Mouse (Mus musculus) liver, embryonic 16.5 days (tissue): Measurements from ENCODE around the gene Abcb8. TPM values are rescaled to one million over a fixed set of nuclear protein-coding genes. Genes with fewer than 3 reads are reported as not detected.

Source experiments
- ATAC-seq: fragments of 200-750 bp; cut with Nextera tagmentation; 2 replicates; pipeline ENCODE4 v1.8.0; 2017; ENCODE audit warnings: low read depth, mild to moderate bottlenecking, moderate number of reproducible peaks, moderate library complexity
- H3K27ac ChIP-seq: fragments of 300-500 bp; sonication (generic); 2 replicates; pipeline ENCODE4 v1.5.1; 2014; ENCODE audit warnings: mild to moderate bottlenecking, low read length
- H3K27me3 ChIP-seq: fragments of 300-500 bp; sonication (generic); 2 replicates; pipeline ENCODE4 v1.6.1; 2014; ENCODE audit warnings: low read depth, low read length, mixed read lengths; ENCODE audit not compliant: control insufficient read depth, insufficient read depth
- H3K36me3 ChIP-seq: fragments of 300-500 bp; sonication (generic); 2 replicates; pipeline ENCODE4 v1.6.1; 2014; ENCODE audit warnings: mild to moderate bottlenecking; ENCODE audit not compliant: control insufficient read depth, insufficient read depth
- H3K4me1 ChIP-seq: fragments of 300-500 bp; sonication (generic); 2 replicates; pipeline ENCODE4 v1.6.1; 2014; ENCODE audit warnings: low read depth, low read length, mixed read lengths; ENCODE audit not compliant: control insufficient read depth
- H3K4me2 ChIP-seq: fragments of 300-500 bp; sonication (generic); 2 replicates; pipeline ENCODE4 v1.6.1; 2014; ENCODE audit warnings: low read depth, low read length, mixed read lengths
- H3K4me3 ChIP-seq: fragments of 300-500 bp; sonication (generic); 2 replicates; pipeline ENCODE4 v1.5.1; 2014; ENCODE audit warnings: low read depth, mild to moderate bottlenecking, low read length
- H3K9ac ChIP-seq: fragments of 300-500 bp; sonication (generic); 2 replicates; pipeline ENCODE4 v1.6.1; 2014; ENCODE audit warnings: low read depth, low read length
- H3K9me3 ChIP-seq: fragments of 300-500 bp; sonication (generic); replicated peaks from 2 replicates; pipeline ENCODE4 v1.6.1; 2016; ENCODE audit warnings: low read length; ENCODE audit not compliant: control insufficient read depth
- WGBS: fragments of 180-500 bp; shearing (Covaris S2); extraction: QIAGEN DNeasy Blood & Tissue Kit; methylation state at CpG from one replicate; pipeline ENCODE4 v1.1.7; 2014; ENCODE audit not compliant: insufficient replicate concordance; 5-methylcytosine and 5-hydroxymethylcytosine counted together
- polyA plus RNA-seq: library from polyadenylated mRNA; unstranded; fragments of >200 nt; fragmentation: Nextera tagmentation; extraction: Ambion mirVana; gene quantifications from 2 replicates; pipeline ENCODE4 v1.2.1, GENCODE M21; 2015

The Abcb8 gene
- polyA plus RNA-seq, 1 experiment from 2014 or later: 29.6 TPM

DNA sequence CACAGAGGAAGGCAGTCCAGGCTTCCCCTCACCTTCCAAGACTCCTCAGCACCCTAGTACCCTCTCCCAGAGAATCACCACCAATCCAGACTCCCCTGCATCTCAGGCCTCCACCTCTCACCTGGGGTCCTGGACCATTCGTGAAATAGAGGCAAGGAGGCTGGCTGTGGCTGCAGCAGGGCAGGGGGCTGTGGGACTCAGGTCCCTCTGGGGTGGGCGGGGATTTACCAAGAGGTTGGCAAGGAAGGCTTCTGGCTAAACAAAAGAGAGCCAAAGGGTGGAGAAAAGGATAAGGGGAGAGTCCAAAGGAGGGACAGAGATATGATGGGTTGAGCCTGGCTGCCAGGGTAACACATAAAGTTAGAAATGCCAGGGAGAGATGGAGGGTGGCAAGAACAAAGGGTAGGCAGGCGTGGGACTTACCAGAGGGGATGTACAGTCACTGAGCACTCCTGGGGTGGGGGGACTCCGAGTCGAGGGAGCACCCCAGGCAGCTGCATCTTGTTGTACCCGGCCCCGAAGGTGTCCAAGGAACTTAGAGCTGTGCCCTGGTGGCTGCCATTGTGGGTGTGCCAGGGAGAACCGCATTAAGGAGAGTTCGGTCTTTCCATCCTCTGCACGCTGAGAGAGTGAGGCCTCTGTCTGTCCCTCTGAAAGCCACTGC lies 7.4 kb upstream of the Abcb8 start:
- H3K4me1 ChIP-seq: peaks cover 29% of the 10 kb centered on the region

DNA sequence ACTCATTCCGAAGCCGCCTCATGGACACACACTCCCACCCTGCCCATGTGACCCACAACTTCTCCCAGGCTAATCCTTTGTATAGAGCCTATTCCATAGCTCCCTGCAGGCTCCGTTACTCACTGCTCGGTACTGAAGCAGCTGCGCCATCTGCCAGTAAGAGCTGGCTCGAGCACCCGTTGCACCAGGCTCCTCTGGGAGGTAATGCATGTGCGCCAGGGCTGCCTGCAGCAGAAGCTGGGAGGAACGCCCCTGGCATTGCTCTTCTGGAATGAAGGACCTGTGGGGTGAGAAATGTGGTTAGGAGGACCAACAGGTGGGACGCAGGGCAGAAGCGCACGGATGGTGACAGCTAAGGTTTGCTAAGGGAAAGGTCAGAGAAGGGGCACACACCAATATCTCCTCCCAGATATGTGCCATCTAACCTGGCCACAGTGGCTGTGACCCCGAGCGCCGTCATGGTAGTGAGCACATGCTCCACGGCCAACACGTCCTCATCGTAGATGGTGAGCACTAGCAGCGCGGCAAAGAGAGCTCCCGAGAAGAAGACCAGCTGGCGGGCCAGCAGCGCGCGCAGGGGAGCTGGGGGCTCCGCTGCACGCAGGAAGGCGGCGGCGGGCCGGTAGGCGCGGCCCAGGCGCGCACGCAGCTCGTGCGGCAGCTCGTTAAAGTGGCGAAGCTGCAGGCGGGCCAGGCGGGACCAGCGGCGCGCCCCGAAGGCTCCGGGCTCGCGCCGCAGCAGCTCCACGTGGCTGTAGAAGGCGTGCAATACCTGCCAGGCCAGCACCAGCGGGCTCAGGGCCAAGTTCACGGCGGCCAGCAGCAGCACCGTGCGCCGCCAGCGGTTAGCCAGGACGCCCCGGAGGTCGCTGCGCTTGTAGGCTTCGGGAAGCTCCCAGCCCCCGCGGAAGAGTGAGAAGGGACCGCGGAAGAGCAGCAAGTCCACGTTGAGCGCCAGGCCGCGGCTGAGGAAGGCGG lies 5.9 kb upstream of the Abcb8 start:
- Histone ChIP-seq H3K27me3 (peaks cover 25% of the 10 kb centered on the region), H3K4me3 (peak overlapping the region; percentile 41), H3K9ac (peak overlapping the region; percentile 54), H3K4me2 (peak overlapping the region; percentile 76), H3K36me3 (no peaks in the 10 kb centered on the region), H3K9me3 (no peaks in the 10 kb centered on the region), H3K27ac (no peak overlapping the region), H3K4me1 (peaks cover 29% of the 10 kb centered on the region)
- 1% methylated on average over 73 of the region's 73 CpGs for WGBS
- peak; percentile 28 for ATAC-seq

More for the DNA sequence above, 7.4 kb upstream of the Abcb8 start:
- Histone ChIP-seq H3K36me3 (no peaks in the 10 kb centered on the region), H3K4me2 (no peak overlapping the region), H3K27me3 (peaks cover 25% of the 10 kb centered on the region), H3K4me3 (no peak overlapping the region), H3K27ac (no peak overlapping the region), H3K9ac (no peak overlapping the region), H3K9me3 (no peaks in the 10 kb centered on the region)
- WGBS: 71% methylated on average over 10 of the region's 10 CpGs
- ATAC-seq: no peak

GRCm38 (mm10) chr5:24388246-24388915 lies 5.1 kb upstream of the Abcb8 start:
- H3K36me3 ChIP-seq: no peaks in the 10 kb centered on the region
- H3K4me1 ChIP-seq: peaks cover 22% of the 10 kb centered on the region
- peaks cover 25% of the 10 kb centered on the region for H3K27me3 ChIP-seq
- peak overlapping the region; percentile 54 for H3K9ac ChIP-seq
- H3K9me3 ChIP-seq: no peaks in the 10 kb centered on the region
- 22% methylated on average over 26 of the region's 26 CpGs for WGBS
- no peak for ATAC-seq
- no peak overlapping the region for H3K27ac ChIP-seq
- peak overlapping the region; percentile 41 for H3K4me3 ChIP-seq
- peak overlapping the region; percentile 76 for H3K4me2 ChIP-seq

GRCm38 (mm10) chr5:24389011-24389657 lies 4.3 kb upstream of the Abcb8 start:
- Histone ChIP-seq H3K27me3 (peaks cover 25% of the 10 kb centered on the region), H3K9ac (no peak overlapping the region), H3K36me3 (no peaks in the 10 kb centered on the region), H3K4me1 (peaks cover 22% of the 10 kb centered on the region), H3K9me3 (no peaks in the 10 kb centered on the region), H3K4me3 (no peak overlapping the region), H3K27ac (no peak overlapping the region), H3K4me2 (no peak overlapping the region)
- 44% methylated on average over 6 of the region's 7 CpGs for WGBS
- ATAC-seq: no peak

DNA sequence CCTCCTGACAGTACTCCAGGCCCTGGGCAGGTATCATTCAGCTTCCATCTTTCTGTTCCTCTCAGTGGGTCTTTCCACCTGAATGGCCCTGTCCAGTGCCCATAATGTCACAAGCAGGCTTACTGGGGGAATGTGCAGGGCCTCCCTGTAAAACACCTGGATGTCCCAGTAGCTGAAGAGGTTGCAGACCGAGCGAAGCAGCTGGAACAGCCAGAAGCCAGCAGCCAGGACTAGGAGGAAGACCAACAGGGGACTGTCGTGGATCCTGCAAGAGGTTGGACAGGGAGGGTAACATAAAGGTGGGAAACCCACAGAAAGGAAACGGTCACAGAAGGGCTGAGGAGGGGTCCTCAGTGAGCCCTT lies 3.8 kb upstream of the Abcb8 start:
- Histone ChIP-seq H3K4me2 (no peak overlapping the region), H3K4me3 (no peak overlapping the region), H3K9ac (no peak overlapping the region), H3K27ac (no peak overlapping the region), H3K4me1 (peaks cover 20% of the 10 kb centered on the region), H3K36me3 (no peaks in the 10 kb centered on the region), H3K27me3 (peaks cover 25% of the 10 kb centered on the region), H3K9me3 (no peaks in the 10 kb centered on the region)
- WGBS: 63% methylated on average over 4 of the region's 4 CpGs
- ATAC-seq: no peak

DNA sequence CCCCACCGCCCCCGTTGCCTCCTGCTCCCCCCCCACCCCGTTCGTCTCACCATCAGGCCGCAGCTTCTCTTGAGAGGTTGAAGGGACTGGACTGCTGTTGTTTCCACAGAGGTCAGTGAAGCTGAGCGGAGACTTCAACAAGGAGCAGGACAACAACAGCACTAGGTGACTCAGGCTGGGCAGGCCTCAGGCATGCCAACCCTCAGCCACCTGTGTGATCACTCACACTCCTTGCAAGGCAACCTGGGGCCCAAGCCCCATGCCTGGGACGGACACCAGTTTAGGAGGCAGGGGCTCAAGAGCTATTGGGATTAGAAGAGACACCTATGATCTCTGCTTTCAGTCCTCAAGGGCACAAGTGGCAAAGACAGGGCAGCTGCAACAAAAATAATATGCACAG lies 1.6 kb upstream of the Abcb8 start, which contains the start of gene Atg9b:
Atg9b (minus strand) TSS at position 280 of the 400 bp plus-strand sequence.
- peaks cover 16% of the 10 kb centered on the region for H3K27me3 ChIP-seq
- no peak within 1 kb of the TSS for H3K27ac ChIP-seq
- no peak within 1 kb of the TSS for H3K4me3 ChIP-seq
- no peak for ATAC-seq
- peaks cover 23% of the 10 kb centered on the region for H3K4me1 ChIP-seq
- WGBS: 79% methylated on average over 7 of the region's 7 CpGs
- H3K9me3 ChIP-seq: no peaks in the 10 kb centered on the region
- H3K36me3 ChIP-seq: no peaks in the 10 kb centered on the region
- no peak within 1 kb of the TSS for H3K9ac ChIP-seq
- H3K4me2 ChIP-seq: no peak within 1 kb of the TSS

- peaks cover 8% of the 10 kb centered on the region for H3K27me3 ChIP-seq
- H3K4me1 ChIP-seq: peaks cover 19% of the 10 kb centered on the region
- H3K36me3 ChIP-seq: no peaks in the 10 kb centered on the region
- no peak overlapping the region for H3K9ac ChIP-seq
- no peak overlapping the region for H3K4me2 ChIP-seq
- no peak overlapping the region for H3K4me3 ChIP-seq
- WGBS: 62% methylated on average over 7 of the region's 7 CpGs
- H3K9me3 ChIP-seq: no peaks in the 10 kb centered on the region
- H3K27ac ChIP-seq: no peak overlapping the region
- no peak for ATAC-seq
Measured at GRCm38 (mm10) chr5:24392724-24393123, 739 bp upstream of the Abcb8 start.

DNA sequence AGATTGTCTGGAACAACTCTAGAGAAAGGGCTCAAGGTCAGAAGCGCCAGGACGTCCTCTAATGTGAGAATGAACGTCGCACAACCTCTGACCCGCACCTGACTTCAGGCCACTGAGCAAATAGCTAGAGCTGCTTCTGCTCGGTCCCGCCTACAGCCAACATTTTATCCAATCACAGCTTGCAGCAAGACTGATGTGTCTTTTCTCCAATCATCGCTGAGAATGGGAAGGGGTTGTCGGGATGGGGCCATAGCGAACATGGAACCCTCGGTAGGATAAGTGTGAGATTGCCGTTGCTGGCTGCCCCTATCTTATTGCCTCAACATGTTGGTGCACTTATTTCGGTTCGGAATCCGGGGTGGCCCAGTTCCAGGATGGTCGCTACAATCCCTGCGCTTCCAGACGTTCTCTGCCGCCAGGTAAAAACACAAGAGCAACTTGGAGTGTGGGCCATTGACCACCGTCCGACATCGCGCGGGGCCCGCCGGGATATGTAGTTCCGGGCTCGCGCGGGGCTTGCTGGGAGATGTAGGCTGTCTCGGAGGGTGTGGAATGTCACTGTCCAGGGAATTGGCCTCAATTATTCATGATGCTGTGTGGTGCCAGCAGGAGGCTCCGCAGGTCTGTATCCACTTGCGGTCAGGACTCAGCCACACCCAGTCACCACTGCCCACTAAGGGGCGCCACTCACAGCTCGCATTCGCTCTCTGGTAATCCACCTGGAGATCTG lies 867 bp downstream of the Abcb8 start:
- Histone ChIP-seq H3K4me3 (peak overlapping the region; percentile 75), H3K9me3 (no peaks in the 10 kb centered on the region), H3K9ac (peak overlapping the region; percentile 67), H3K4me1 (peaks cover 15% of the 10 kb centered on the region), H3K27ac (peak overlapping the region; percentile 84), H3K36me3 (no peaks in the 10 kb centered on the region), H3K4me2 (peak overlapping the region; percentile 87), H3K27me3 (no peaks in the 10 kb centered on the region)
- WGBS: under 1% methylated on average over 36 of the region's 36 CpGs
- peak; percentile 96 for ATAC-seq
